Mouse (Mus musculus) small intestine, adult 2 months (tissue): ENCODE results near the gene Prn. TPM values are rescaled to one million over a fixed set of nuclear protein-coding genes. Genes with fewer than 3 reads are reported as not detected.

Source experiments
- H3K27ac ChIP-seq: fragments of 200-500 bp; 2 replicates; pipeline ENCODE4 v1.5.1; 2012; ENCODE audit warnings: low read depth, low read length, control low read depth, inconsistent platforms; ENCODE audit not compliant: insufficient read depth
- H3K27me3 ChIP-seq: fragments of 200-500 bp; 2 replicates; pipeline ENCODE4 v1.6.1; 2012; ENCODE audit warnings: mild to moderate bottlenecking, moderate library complexity, low read length, inconsistent platforms; ENCODE audit not compliant: control insufficient read depth, insufficient read depth
- H3K36me3 ChIP-seq: fragments of 200-500 bp; 2 replicates; pipeline ENCODE4 v1.6.1; 2012; ENCODE audit warnings: mild to moderate bottlenecking, low read length, control low read depth, inconsistent platforms; ENCODE audit not compliant: control insufficient read depth, insufficient read depth
- H3K4me1 ChIP-seq: fragments of 200-500 bp; 2 replicates; pipeline ENCODE4 v1.6.1; 2012; ENCODE audit warnings: low read length, inconsistent platforms, mixed read lengths; ENCODE audit not compliant: control insufficient read depth, insufficient read depth, insufficient read length
- H3K4me3 ChIP-seq: fragments of 200-500 bp; 2 replicates; pipeline ENCODE4 v1.5.1; 2012; ENCODE audit warnings: low read depth, mild to moderate bottlenecking, control low read depth, inconsistent platforms, low read length, moderate library complexity
- CTCF ChIP-seq: fragments of 200-500 bp; IDR thresholded peaks from 2 replicates; pipeline ENCODE4 v1.5.1; 2012; ENCODE audit warnings: low read depth, mild to moderate bottlenecking, control low read depth, inconsistent platforms, low read length, moderate library complexity, mixed read lengths; ENCODE audit not compliant: insufficient replicate concordance, insufficient read length; ENCODE audit errors: extremely low read depth
- POLR2A ChIP-seq: fragments of 200-500 bp; IDR thresholded peaks from 2 replicates; pipeline ENCODE4 v1.6.1; 2012; ENCODE audit warnings: low read depth, mild to moderate bottlenecking, control low read depth, inconsistent platforms, low read length, moderate library complexity
- WGBS: fragments of 180-500 bp; shearing (Covaris S2); methylation state at CpG from one replicate; pipeline ENCODE4 v1.1.7; 2018; 5-methylcytosine and 5-hydroxymethylcytosine counted together
- polyA plus RNA-seq: library from polyadenylated mRNA; depleted of rRNA; stranded (reverse); fragments of >200 nt; gene quantifications from 2 replicates; pipeline ENCODE4 v1.2.3, GENCODE M21; 2012

The Prn gene
- polyA plus RNA-seq, 1 experiment, result not detected

GRCm38 (mm10) chr2:131941501-131941900 is 31.7 kb downstream of the Prn start:
- WGBS, result 82% methylated on average over 6 of the region's 6 CpGs
- no peaks in the 10 kb centered on the region for H3K36me3 ChIP-seq
- TF ChIP-seq POLR2A (no peak), CTCF (no peak)
- no peak overlapping the region for H3K27ac ChIP-seq
- no peaks in the 10 kb centered on the region for H3K4me1 ChIP-seq
- no peaks in the 10 kb centered on the region for H3K27me3 ChIP-seq
- no peak overlapping the region for H3K4me3 ChIP-seq

GRCm38 (mm10) chr2:131944370-131944769 is 34.6 kb downstream of the Prn start:
- TF ChIP-seq POLR2A (no peak), CTCF (no peak)
- Histone ChIP-seq H3K36me3 (no peaks in the 10 kb centered on the region), H3K27ac (no peak overlapping the region), H3K4me3 (no peak overlapping the region), H3K4me1 (no peaks in the 10 kb centered on the region), H3K27me3 (no peaks in the 10 kb centered on the region)
- 16% methylated on average over 1 of the region's 1 CpGs for WGBS

- Histone ChIP-seq H3K27ac (no peak overlapping the region), H3K4me1 (no peaks in the 10 kb centered on the region), H3K36me3 (no peaks in the 10 kb centered on the region), H3K27me3 (no peaks in the 10 kb centered on the region), H3K4me3 (no peak overlapping the region)
- TF ChIP-seq CTCF (no peak), POLR2A (no peak)
- 69% methylated on average over 8 of the region's 8 CpGs for WGBS
These were observed 35.5 kb downstream of the Prn start for GRCm38 (mm10) chr2:131945225-131945624.

- H3K27ac ChIP-seq, result no peak overlapping the region
- H3K4me3 ChIP-seq, result no peak overlapping the region
- H3K36me3 ChIP-seq, result no peaks in the 10 kb centered on the region
- no peaks in the 10 kb centered on the region for H3K4me1 ChIP-seq
- 74% methylated on average over 6 of the region's 6 CpGs for WGBS
- no peaks in the 10 kb centered on the region for H3K27me3 ChIP-seq
- TF ChIP-seq CTCF, result no peak
- TF ChIP-seq POLR2A, result no peak
These were observed 36.0 kb downstream of the Prn start for GRCm38 (mm10) chr2:131945765-131946164.

GRCm38 (mm10) chr2:131946351-131946750 is 36.6 kb downstream of the Prn start:
- TF ChIP-seq CTCF, result no peak
- no peak for TF ChIP-seq POLR2A
- 74% methylated on average over 16 of the region's 16 CpGs for WGBS
- H3K4me1 ChIP-seq, result no peaks in the 10 kb centered on the region

GRCm38 (mm10) chr2:131948156-131948555 is 38.4 kb downstream of the Prn start:
- Histone ChIP-seq H3K36me3 (no peaks in the 10 kb centered on the region), H3K4me1 (peaks cover 4% of the 10 kb centered on the region; the same call in 1 of the 2 replicates), H3K4me3 (no peak overlapping the region), H3K27ac (no peak overlapping the region), H3K27me3 (peaks cover 3% of the 10 kb centered on the region; the same call in 1 of the 2 replicates)
- WGBS, result 73% methylated on average over 3 of the region's 3 CpGs
- TF ChIP-seq POLR2A, result no peak
- no peak for TF ChIP-seq CTCF

More at GRCm38 (mm10) chr2:131946351-131946750, 36.6 kb downstream of the Prn start:
- Histone ChIP-seq H3K4me3 (no peak overlapping the region), H3K27ac (no peak overlapping the region), H3K36me3 (no peaks in the 10 kb centered on the region), H3K27me3 (no peaks in the 10 kb centered on the region)

GRCm38 (mm10) chr2:131948916-131949639 is 39.3 kb downstream of the Prn start:
- Histone ChIP-seq H3K36me3 (no peaks in the 10 kb centered on the region), H3K27me3 (peaks cover 7% of the 10 kb centered on the region; the same call in 1 of the 2 replicates), H3K27ac (no peak overlapping the region), H3K4me1 (peaks cover 5% of the 10 kb centered on the region; the same call in 1 of the 2 replicates), H3K4me3 (no peak overlapping the region)
- TF ChIP-seq CTCF (no peak), POLR2A (no peak)
- WGBS, result 68% methylated on average over 11 of the region's 11 CpGs
